Mouse (Mus musculus): ENCODE data around the gene Olfr223. TPM values are rescaled to one million over a fixed set of nuclear protein-coding genes. Genes with fewer than 3 reads are reported as not detected.
"Not testable (repeated sequence)": the region's sequence is repeated elsewhere in the genome, so short reads cannot be mapped to it uniquely, and the experiment has no call there.

Olfr223 gene
- polyA plus RNA-seq, 1 experiment from 2014 or later = not detected

- no peaks in the 10 kb centered on the region for H3K36me3 ChIP-seq (ENCODE audit: control insufficient read depth, insufficient read depth, low read length)
- no peak for ATAC-seq (ENCODE audit: low FRiP score)
- H3K27me3 ChIP-seq (ENCODE audit: control insufficient read depth, insufficient read depth, low read length) = no peaks in the 10 kb centered on the region
- H3K9ac ChIP-seq (ENCODE audit: low read length) = no peak overlapping the region
- 76% methylated on average over 1 of the region's 1 CpGs for WGBS
- no peaks in the 10 kb centered on the region for H3K4me1 ChIP-seq (ENCODE audit: control insufficient read depth, insufficient read depth, low read length)
- no peak overlapping the region for H3K4me3 ChIP-seq (ENCODE audit: low read depth, low read length)
- no peak overlapping the region for H3K27ac ChIP-seq (ENCODE audit: low read depth, low read length)
- DNase-seq (ENCODE audit: low spot score, missing footprints) = no peak
- no peak overlapping the region for H3K4me2 ChIP-seq
- H3K9me3 ChIP-seq (ENCODE audit: control insufficient read depth, low read length) = no peaks in the 10 kb centered on the region
Observed at GRCm38 (mm10) chr11:59602287-59602686, 9.2 kb upstream of the Olfr223 start.

- Histone ChIP-seq H3K9ac (ENCODE audit: low read length) (no peak overlapping the region), H3K27me3 (ENCODE audit: control insufficient read depth, insufficient read depth, low read length) (no peaks in the 10 kb centered on the region), H3K4me3 (ENCODE audit: low read depth, low read length) (no peak overlapping the region), H3K4me2 (no peak overlapping the region), H3K27ac (ENCODE audit: low read depth, low read length) (no peak overlapping the region), H3K36me3 (ENCODE audit: control insufficient read depth, insufficient read depth, low read length) (no peaks in the 10 kb centered on the region), H3K4me1 (ENCODE audit: control insufficient read depth, insufficient read depth, low read length) (no peaks in the 10 kb centered on the region), H3K9me3 (ENCODE audit: control insufficient read depth, low read length) (no peaks in the 10 kb centered on the region)
- WGBS = 93% methylated on average over 3 of the region's 3 CpGs
- ATAC-seq (ENCODE audit: low FRiP score) (no peak), DNase-seq (ENCODE audit: low spot score, missing footprints) (no peak)
Observed at GRCm38 (mm10) chr11:59600872-59601271, 7.8 kb upstream of the Olfr223 start.

DNA sequence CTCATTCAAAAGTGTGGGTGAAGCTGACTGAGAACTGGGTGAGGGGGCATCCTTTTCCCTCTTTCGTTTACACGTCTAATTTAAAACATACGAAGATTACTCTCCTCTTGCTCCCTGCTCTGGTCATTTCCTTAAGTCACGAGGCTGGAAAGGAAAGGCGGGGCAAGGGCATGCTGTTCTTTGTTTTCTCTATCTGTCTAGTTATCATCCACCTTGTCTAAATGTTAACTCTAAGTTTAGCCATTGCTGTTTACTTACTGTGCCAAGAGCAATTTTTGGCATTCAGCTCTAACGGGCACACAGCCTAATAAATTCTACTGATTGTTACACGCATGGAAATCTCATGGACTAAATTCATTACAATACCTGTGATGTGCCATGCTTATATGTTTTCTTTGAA, 6.1 kb upstream of the Olfr223 start:
- 83% methylated on average over 7 of the region's 7 CpGs for WGBS
- no peak overlapping the region for H3K4me2 ChIP-seq
- H3K36me3 ChIP-seq (ENCODE audit: control insufficient read depth, insufficient read depth, low read length) = no peaks in the 10 kb centered on the region
- no peak overlapping the region for H3K4me3 ChIP-seq (ENCODE audit: low read depth, low read length)
- no peaks in the 10 kb centered on the region for H3K27me3 ChIP-seq (ENCODE audit: control insufficient read depth, insufficient read depth, low read length)
- no peak for ATAC-seq (ENCODE audit: low FRiP score)
- no peaks in the 10 kb centered on the region for H3K9me3 ChIP-seq (ENCODE audit: control insufficient read depth, low read length)
- H3K27ac ChIP-seq (ENCODE audit: low read depth, low read length) = no peak overlapping the region
- DNase-seq (ENCODE audit: low spot score, missing footprints) = no peak
- no peaks in the 10 kb centered on the region for H3K4me1 ChIP-seq (ENCODE audit: control insufficient read depth, insufficient read depth, low read length)
- H3K9ac ChIP-seq (ENCODE audit: low read length) = no peak overlapping the region

DNA sequence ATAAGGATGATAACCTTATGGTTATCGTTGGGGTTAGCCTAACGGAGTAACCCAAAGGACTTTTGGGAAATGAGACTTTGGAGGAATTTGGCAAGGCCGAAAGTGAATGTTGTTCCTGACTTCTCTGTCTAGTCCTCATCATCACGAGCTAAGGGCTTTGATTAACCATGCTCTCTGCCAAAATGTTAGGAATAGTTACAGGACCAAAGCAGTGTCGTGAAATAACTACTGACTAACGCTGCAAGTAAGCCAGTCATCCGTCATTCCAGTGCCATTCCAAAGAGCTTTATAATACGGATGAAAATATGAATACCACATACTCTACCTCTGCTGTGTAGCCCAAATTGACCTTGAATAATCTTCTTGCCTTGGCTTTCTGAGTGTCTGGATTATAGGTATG, 3.9 kb upstream of the Olfr223 start:
- Histone ChIP-seq H3K9ac (ENCODE audit: low read length) (no peak overlapping the region), H3K27me3 (ENCODE audit: control insufficient read depth, insufficient read depth, low read length) (no peaks in the 10 kb centered on the region), H3K27ac (ENCODE audit: low read depth, low read length) (no peak overlapping the region), H3K4me1 (ENCODE audit: control insufficient read depth, insufficient read depth, low read length) (no peaks in the 10 kb centered on the region), H3K9me3 (ENCODE audit: control insufficient read depth, low read length) (no peaks in the 10 kb centered on the region), H3K36me3 (ENCODE audit: control insufficient read depth, insufficient read depth, low read length) (no peaks in the 10 kb centered on the region), H3K4me3 (ENCODE audit: low read depth, low read length) (no peak overlapping the region), H3K4me2 (no peak overlapping the region)
- 90% methylated on average over 8 of the region's 8 CpGs for WGBS
- ATAC-seq (ENCODE audit: low FRiP score) (no peak), DNase-seq (ENCODE audit: low spot score, missing footprints) (no peak)

DNA sequence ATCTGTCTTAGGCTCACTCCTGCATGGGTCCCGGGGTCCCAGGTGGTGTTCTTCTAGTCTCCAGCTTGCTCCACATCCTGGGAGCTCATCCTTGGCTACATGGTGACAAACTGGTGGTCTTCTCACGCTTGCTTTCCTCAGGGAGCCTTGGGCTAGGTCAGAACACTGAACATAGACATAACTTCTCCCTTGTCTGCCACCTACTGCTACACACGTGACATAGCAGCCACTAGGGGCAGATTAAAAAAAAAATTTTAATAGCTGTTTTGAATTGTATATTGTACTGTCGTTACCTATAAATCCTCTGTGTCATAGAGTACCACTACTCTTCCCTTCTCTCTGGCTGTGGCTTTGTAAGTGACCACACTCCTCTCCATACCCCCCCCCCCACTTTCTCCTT, 3.0 kb upstream of the Olfr223 start:
- WGBS = 48% methylated on average over 4 of the region's 4 CpGs
- Histone ChIP-seq H3K4me1 (ENCODE audit: control insufficient read depth, insufficient read depth, low read length) (no peaks in the 10 kb centered on the region), H3K36me3 (ENCODE audit: control insufficient read depth, insufficient read depth, low read length) (no peaks in the 10 kb centered on the region), H3K9ac (ENCODE audit: low read length) (no peak overlapping the region), H3K9me3 (ENCODE audit: control insufficient read depth, low read length) (no peaks in the 10 kb centered on the region), H3K4me2 (no peak overlapping the region), H3K4me3 (ENCODE audit: low read depth, low read length) (no peak overlapping the region), H3K27me3 (ENCODE audit: control insufficient read depth, insufficient read depth, low read length) (no peaks in the 10 kb centered on the region), H3K27ac (ENCODE audit: low read depth, low read length) (no peak overlapping the region)
- ATAC-seq (ENCODE audit: low FRiP score) (no peak), DNase-seq (ENCODE audit: low spot score, missing footprints) (no peak)

DNA sequence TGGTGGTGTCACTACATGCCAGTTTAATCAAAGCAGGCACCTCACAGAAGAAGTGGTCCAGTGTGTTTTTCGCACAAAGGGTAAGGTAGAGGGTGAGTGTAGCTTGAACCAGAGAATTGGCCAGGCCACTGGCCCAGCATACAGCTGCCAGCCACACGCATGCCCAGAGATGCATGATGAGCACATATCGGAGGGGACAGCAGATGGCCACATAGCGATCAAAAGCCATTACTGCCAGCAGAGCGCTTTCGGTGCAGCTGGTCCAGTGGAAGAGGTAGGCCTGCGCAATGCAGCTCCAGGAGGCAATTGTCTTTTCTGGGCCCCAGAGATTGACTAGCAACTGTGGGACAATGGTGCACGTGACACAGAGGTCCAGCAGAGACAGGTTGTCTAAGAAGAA, 3.6 kb downstream of the Olfr223 start:
- H3K4me3 ChIP-seq (ENCODE audit: low read depth, low read length) = no peak overlapping the region
- DNase-seq (ENCODE audit: low spot score, missing footprints) = no peak
- no peaks in the 10 kb centered on the region for H3K4me1 ChIP-seq (ENCODE audit: control insufficient read depth, insufficient read depth, low read length)
- WGBS = 90% methylated on average over 8 of the region's 8 CpGs
- no peak overlapping the region for H3K9ac ChIP-seq (ENCODE audit: low read length)
- H3K36me3 ChIP-seq (ENCODE audit: control insufficient read depth, insufficient read depth, low read length) = no peaks in the 10 kb centered on the region
- no peak for ATAC-seq (ENCODE audit: low FRiP score)
- H3K27ac ChIP-seq (ENCODE audit: low read depth, low read length) = no peak overlapping the region
- H3K4me2 ChIP-seq = no peak overlapping the region
- no peaks in the 10 kb centered on the region for H3K9me3 ChIP-seq (ENCODE audit: control insufficient read depth, low read length)
- H3K27me3 ChIP-seq (ENCODE audit: control insufficient read depth, insufficient read depth, low read length) = no peaks in the 10 kb centered on the region

DNA sequence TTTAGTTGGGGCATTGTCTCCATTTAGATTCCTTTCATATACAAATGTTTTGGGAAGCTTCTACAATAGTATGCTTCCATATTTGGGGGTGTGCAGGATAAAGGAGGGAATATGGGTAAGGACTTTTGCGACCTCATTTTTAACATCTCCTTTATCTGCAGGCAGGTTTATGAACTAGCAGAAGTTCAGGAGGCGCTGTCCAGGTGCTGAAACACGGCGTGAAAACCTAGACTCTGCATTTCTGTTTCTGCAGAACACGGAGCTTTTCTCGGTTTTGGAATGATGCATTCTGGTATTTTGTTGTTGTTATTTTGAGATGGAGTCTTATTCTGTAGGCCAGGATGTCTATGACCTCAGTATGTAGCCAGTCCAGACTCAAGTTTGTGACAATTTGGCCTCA, 8.6 kb downstream of the Olfr223 start:
- WGBS = 36% methylated on average over 6 of the region's 6 CpGs
- Histone ChIP-seq H3K9me3 (ENCODE audit: control insufficient read depth, low read length) (no peaks in the 10 kb centered on the region), H3K27me3 (ENCODE audit: control insufficient read depth, insufficient read depth, low read length) (no peaks in the 10 kb centered on the region), H3K9ac (ENCODE audit: low read length) (no peak overlapping the region), H3K36me3 (ENCODE audit: control insufficient read depth, insufficient read depth, low read length) (no peaks in the 10 kb centered on the region), H3K4me3 (ENCODE audit: low read depth, low read length) (no peak overlapping the region), H3K4me1 (ENCODE audit: control insufficient read depth, insufficient read depth, low read length) (no peaks in the 10 kb centered on the region), H3K4me2 (no peak overlapping the region), H3K27ac (ENCODE audit: low read depth, low read length) (no peak overlapping the region)
- no peak for ATAC-seq (ENCODE audit: low FRiP score)
- DNase-seq (ENCODE audit: low spot score, missing footprints) = no peak

GRCm38 (mm10) chr11:59576135-59576534, 17.0 kb downstream of the Olfr223 start, which contains the start of gene Olfr222:
Olfr222 (minus strand) TSS chr11:59576235.
- not testable (repeated sequence) for H3K4me2 ChIP-seq; H3K4me1 ChIP-seq (ENCODE audit: control insufficient read depth, insufficient read depth, low read length); H3K27ac ChIP-seq (ENCODE audit: low read depth, low read length); H3K36me3 ChIP-seq (ENCODE audit: control insufficient read depth, insufficient read depth, low read length); ATAC-seq (ENCODE audit: low FRiP score); H3K9ac ChIP-seq (ENCODE audit: low read length); DNase-seq (ENCODE audit: low spot score, missing footprints); H3K9me3 ChIP-seq (ENCODE audit: control insufficient read depth, low read length); H3K27me3 ChIP-seq (ENCODE audit: control insufficient read depth, insufficient read depth, low read length); H3K4me3 ChIP-seq (ENCODE audit: low read depth, low read length)

- 73% methylated on average over 9 of the region's 9 CpGs for WGBS
- no peaks in the 10 kb centered on the region for H3K9me3 ChIP-seq (ENCODE audit: control insufficient read depth, low read length)
- H3K4me2 ChIP-seq = no peak overlapping the region
- H3K9ac ChIP-seq (ENCODE audit: low read length) = no peak overlapping the region
- no peaks in the 10 kb centered on the region for H3K4me1 ChIP-seq (ENCODE audit: control insufficient read depth, insufficient read depth, low read length)
- no peaks in the 10 kb centered on the region for H3K36me3 ChIP-seq (ENCODE audit: control insufficient read depth, insufficient read depth, low read length)
- ATAC-seq (ENCODE audit: low FRiP score) = no peak
- H3K4me3 ChIP-seq (ENCODE audit: low read depth, low read length) = no peak overlapping the region
- no peaks in the 10 kb centered on the region for H3K27me3 ChIP-seq (ENCODE audit: control insufficient read depth, insufficient read depth, low read length)
- DNase-seq (ENCODE audit: low spot score, missing footprints) = no peak
- no peak overlapping the region for H3K27ac ChIP-seq (ENCODE audit: low read depth, low read length)
Observed at GRCm38 (mm10) chr11:59575726-59576125, 17.4 kb downstream of the Olfr223 start.

- WGBS = 66% methylated on average over 3 of the region's 3 CpGs
- Histone ChIP-seq H3K27me3 (ENCODE audit: control insufficient read depth, insufficient read depth, low read length) (no peaks in the 10 kb centered on the region), H3K27ac (ENCODE audit: low read depth, low read length) (no peak overlapping the region), H3K9ac (ENCODE audit: low read length) (no peak overlapping the region), H3K9me3 (ENCODE audit: control insufficient read depth, low read length) (no peaks in the 10 kb centered on the region), H3K4me3 (ENCODE audit: low read depth, low read length) (no peak overlapping the region), H3K36me3 (ENCODE audit: control insufficient read depth, insufficient read depth, low read length) (no peaks in the 10 kb centered on the region), H3K4me1 (ENCODE audit: control insufficient read depth, insufficient read depth, low read length) (no peaks in the 10 kb centered on the region), H3K4me2 (no peak overlapping the region)
- DNase-seq (ENCODE audit: low spot score, missing footprints) (no peak), ATAC-seq (ENCODE audit: low FRiP score) (no peak)
Observed at GRCm38 (mm10) chr11:59569306-59569705, 23.8 kb downstream of the Olfr223 start.
